Mouse (Mus musculus): ENCODE data around the gene D17Wsu92e. TPM values are rescaled to one million over a fixed set of nuclear protein-coding genes. Genes with fewer than 3 reads are reported as not detected.

The D17Wsu92e gene
- polyA plus RNA-seq, 1 experiment from 2014 or later = 9.8 TPM

DNA sequence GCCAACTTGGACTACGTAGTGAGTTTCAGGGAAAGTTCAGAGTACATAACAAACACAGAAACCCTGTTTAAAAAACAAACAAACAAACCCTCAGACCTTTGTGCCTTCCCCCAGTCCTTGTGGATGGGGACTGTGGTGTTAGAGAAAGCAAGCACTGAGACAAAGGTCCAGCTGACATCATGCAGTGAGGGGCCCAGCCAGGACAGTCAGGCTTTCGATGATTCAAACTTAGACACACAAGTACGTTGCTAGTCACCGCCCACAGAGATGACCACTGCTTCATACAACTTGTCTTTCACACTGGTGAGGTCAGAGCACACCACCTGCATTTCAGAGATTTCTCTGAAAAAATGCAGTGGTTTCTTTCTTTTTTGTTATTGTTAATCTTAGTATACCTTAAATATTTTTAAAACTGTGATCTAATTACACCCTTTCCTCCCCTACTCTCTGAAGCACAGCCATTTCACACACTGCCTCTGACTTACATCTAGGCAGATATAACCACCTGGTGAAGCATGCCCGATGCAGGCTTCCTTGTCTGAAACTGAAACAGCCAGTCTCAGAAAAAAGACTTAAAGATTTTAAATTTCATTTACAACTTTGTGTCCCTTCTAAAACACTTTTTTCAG is 39.3 kb downstream of the D17Wsu92e start:
- peaks cover 30% of the 10 kb centered on the region for H3K36me3 ChIP-seq (ENCODE audit: control insufficient read depth, insufficient read depth, low read length)
- ATAC-seq = no peak
- WGBS = 78% methylated on average over 5 of the region's 5 CpGs
- H3K27me3 ChIP-seq (replicated peaks; ENCODE audit: control insufficient read depth, insufficient read depth, low read length) = no peaks in the 10 kb centered on the region
- no peaks in the 10 kb centered on the region for H3K4me1 ChIP-seq (ENCODE audit: control insufficient read depth, insufficient read depth, low read length)
- no peak overlapping the region for H3K4me2 ChIP-seq (ENCODE audit: low read length)
- H3K27ac ChIP-seq (ENCODE audit: low read depth, low read length) = no peak overlapping the region
- H3K9ac ChIP-seq (ENCODE audit: low read length) = no peak overlapping the region
- no peaks in the 10 kb centered on the region for H3K9me3 ChIP-seq (replicated peaks; ENCODE audit: control insufficient read depth, low read length)
- DNase-seq (ENCODE audit: low spot score) = no peak
- H3K4me3 ChIP-seq (ENCODE audit: low read depth, low read length) = no peak overlapping the region

DNA sequence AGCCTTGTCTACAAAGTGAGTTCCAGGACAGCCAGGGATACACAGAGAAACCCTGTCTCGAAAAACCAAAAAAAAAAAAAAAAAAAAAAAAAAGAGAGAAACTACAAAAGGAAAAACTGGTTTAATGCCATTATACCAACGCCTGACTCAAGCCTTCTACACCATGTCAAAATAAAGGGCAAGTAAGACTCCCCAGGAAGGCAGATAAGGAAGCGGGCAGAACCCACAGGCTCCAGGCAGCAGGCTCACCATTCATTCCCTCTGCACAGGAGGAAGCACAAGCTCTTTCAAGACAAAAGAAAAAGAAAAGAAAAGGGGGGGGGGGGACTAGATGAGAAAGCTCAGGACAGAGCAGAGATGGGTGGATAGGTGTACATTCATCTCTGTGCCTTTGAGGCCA is 40.7 kb downstream of the D17Wsu92e start:
- no peak for ATAC-seq
- DNase-seq (ENCODE audit: low spot score) = no peak
- Histone ChIP-seq H3K9ac (ENCODE audit: low read length) (no peak overlapping the region), H3K36me3 (ENCODE audit: control insufficient read depth, insufficient read depth, low read length) (peaks cover 21% of the 10 kb centered on the region; the same call in 1 of the 2 replicates), H3K27ac (ENCODE audit: low read depth, low read length) (no peak overlapping the region), H3K9me3 (replicated peaks; ENCODE audit: control insufficient read depth, low read length) (no peaks in the 10 kb centered on the region), H3K4me1 (ENCODE audit: control insufficient read depth, insufficient read depth, low read length) (no peaks in the 10 kb centered on the region), H3K4me3 (ENCODE audit: low read depth, low read length) (no peak overlapping the region), H3K27me3 (replicated peaks; ENCODE audit: control insufficient read depth, insufficient read depth, low read length) (no peaks in the 10 kb centered on the region), H3K4me2 (ENCODE audit: low read length) (no peak overlapping the region)
- WGBS = 49% methylated on average over 3 of the region's 3 CpGs

DNA sequence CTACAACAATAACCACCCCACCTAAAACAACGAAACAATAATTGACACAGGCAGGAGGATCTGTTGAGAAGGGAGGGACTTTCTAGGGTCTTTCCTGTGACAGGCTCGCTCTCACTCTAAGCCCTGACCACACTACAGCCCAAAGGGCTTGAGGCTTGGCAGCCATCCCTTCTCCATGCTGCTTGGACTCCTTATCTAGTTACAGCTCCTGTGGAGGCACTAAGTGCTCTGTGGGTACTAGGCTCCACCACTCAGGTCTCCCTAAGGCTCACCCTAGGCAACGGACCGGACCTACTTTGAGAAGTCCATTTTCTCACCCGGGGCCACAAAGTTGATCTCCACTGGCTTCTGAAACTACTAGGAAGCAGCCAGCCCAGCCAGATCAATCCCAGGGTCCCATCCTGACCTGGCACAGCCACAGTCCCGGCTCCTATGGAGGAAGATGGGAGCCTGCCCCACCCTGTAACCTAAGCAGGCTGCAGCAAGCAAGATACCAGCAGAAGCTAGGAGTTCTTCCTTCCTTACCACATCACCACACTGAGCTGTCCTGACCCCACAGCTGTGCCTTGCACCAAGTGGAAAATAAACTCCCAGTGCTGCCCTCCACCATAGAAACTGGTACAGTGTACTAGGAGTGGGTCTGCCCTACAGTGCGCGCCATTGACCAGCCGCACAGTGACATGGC is 41.6 kb downstream of the D17Wsu92e start:
- no peaks in the 10 kb centered on the region for H3K27me3 ChIP-seq (replicated peaks; ENCODE audit: control insufficient read depth, insufficient read depth, low read length)
- H3K36me3 ChIP-seq (ENCODE audit: control insufficient read depth, insufficient read depth, low read length) = peaks cover 19% of the 10 kb centered on the region; the same call in 1 of the 2 replicates
- no peak overlapping the region for H3K9ac ChIP-seq (ENCODE audit: low read length)
- DNase-seq (ENCODE audit: low spot score) = no peak
- H3K4me2 ChIP-seq (ENCODE audit: low read length) = no peak overlapping the region
- no peak for ATAC-seq
- no peaks in the 10 kb centered on the region for H3K9me3 ChIP-seq (replicated peaks; ENCODE audit: control insufficient read depth, low read length)
- WGBS = 96% methylated on average over 9 of the region's 9 CpGs
- H3K4me1 ChIP-seq (ENCODE audit: control insufficient read depth, insufficient read depth, low read length) = no peaks in the 10 kb centered on the region
- H3K27ac ChIP-seq (ENCODE audit: low read depth, low read length) = no peak overlapping the region
- H3K4me3 ChIP-seq (ENCODE audit: low read depth, low read length) = no peak overlapping the region

DNA sequence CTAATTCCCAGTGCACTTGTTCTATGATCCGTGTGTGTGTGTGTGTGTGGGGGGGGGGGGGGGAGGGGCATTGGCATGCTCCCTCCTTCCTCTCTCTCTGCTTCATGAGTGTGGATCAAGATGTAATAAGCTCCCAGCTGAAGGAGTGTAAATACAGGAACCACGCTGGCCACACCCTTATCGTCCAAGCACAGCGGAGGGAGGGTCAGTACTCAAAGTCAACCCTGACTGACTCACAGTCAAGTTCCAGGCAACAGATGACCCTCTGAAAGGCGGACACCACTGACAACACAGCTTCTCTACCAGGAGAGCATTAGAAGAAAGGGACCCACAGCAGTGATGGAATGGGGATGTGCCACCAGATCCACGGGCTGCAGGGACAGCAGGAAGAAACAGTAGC is 42.6 kb downstream of the D17Wsu92e start:
- no peaks in the 10 kb centered on the region for H3K27me3 ChIP-seq (replicated peaks; ENCODE audit: control insufficient read depth, insufficient read depth, low read length)

DNA sequence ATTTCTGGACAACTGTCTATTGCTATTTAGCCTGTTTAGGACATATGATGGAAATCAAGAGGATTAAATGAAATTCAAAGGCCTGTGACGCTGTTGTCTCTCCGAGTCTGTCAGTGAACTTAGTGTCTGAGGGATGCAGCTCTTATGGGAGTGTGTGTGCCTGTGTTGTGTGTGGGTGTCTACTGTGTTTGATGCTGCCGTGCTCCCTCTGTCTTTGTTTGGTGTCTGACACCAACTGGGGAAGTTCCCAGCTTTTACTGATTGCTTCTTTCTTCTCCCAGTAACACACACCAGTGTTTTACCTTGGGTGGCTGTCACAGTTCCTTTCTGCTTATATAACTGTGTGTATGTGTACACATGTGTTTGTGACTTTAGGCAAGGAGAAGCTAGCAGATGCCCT is 46.2 kb downstream of the D17Wsu92e start:
- WGBS = 87% methylated on average over 3 of the region's 3 CpGs
- no peak overlapping the region for H3K27ac ChIP-seq (ENCODE audit: low read depth, low read length)
- no peaks in the 10 kb centered on the region for H3K4me1 ChIP-seq (ENCODE audit: control insufficient read depth, insufficient read depth, low read length)

More for the DNA sequence above, 42.6 kb downstream of the D17Wsu92e start:
- 87% methylated on average over 6 of the region's 6 CpGs for WGBS
- H3K36me3 ChIP-seq (ENCODE audit: control insufficient read depth, insufficient read depth, low read length) = peaks cover 18% of the 10 kb centered on the region; the same call in 1 of the 2 replicates
- H3K27ac ChIP-seq (ENCODE audit: low read depth, low read length) = no peak overlapping the region
- ATAC-seq = no peak
- no peak overlapping the region for H3K9ac ChIP-seq (ENCODE audit: low read length)
- H3K4me1 ChIP-seq (ENCODE audit: control insufficient read depth, insufficient read depth, low read length) = no peaks in the 10 kb centered on the region
- H3K9me3 ChIP-seq (replicated peaks; ENCODE audit: control insufficient read depth, low read length) = no peaks in the 10 kb centered on the region
- H3K4me3 ChIP-seq (ENCODE audit: low read depth, low read length) = no peak overlapping the region
- H3K4me2 ChIP-seq (ENCODE audit: low read length) = no peak overlapping the region
- DNase-seq (ENCODE audit: low spot score) = no peak

GRCm38 (mm10) chr17:27771616-27772015 is 48.8 kb downstream of the D17Wsu92e start:
- Histone ChIP-seq H3K4me2 (ENCODE audit: low read length) (no peak overlapping the region), H3K27me3 (replicated peaks; ENCODE audit: control insufficient read depth, insufficient read depth, low read length) (no peaks in the 10 kb centered on the region), H3K27ac (ENCODE audit: low read depth, low read length) (no peak overlapping the region), H3K9ac (ENCODE audit: low read length) (no peak overlapping the region), H3K36me3 (ENCODE audit: control insufficient read depth, insufficient read depth, low read length) (peaks cover 25% of the 10 kb centered on the region), H3K9me3 (replicated peaks; ENCODE audit: control insufficient read depth, low read length) (no peaks in the 10 kb centered on the region), H3K4me1 (ENCODE audit: control insufficient read depth, insufficient read depth, low read length) (no peaks in the 10 kb centered on the region), H3K4me3 (ENCODE audit: low read depth, low read length) (no peak overlapping the region)
- 90% methylated on average over 6 of the region's 6 CpGs for WGBS
- ATAC-seq (no peak), DNase-seq (ENCODE audit: low spot score) (no peak)

More for the DNA sequence above, 46.2 kb downstream of the D17Wsu92e start:
- DNase-seq (ENCODE audit: low spot score) (no peak), ATAC-seq (no peak)
- Histone ChIP-seq H3K9ac (ENCODE audit: low read length) (no peak overlapping the region), H3K27me3 (replicated peaks; ENCODE audit: control insufficient read depth, insufficient read depth, low read length) (no peaks in the 10 kb centered on the region), H3K9me3 (replicated peaks; ENCODE audit: control insufficient read depth, low read length) (no peaks in the 10 kb centered on the region), H3K36me3 (ENCODE audit: control insufficient read depth, insufficient read depth, low read length) (peaks cover 15% of the 10 kb centered on the region; the same call in 1 of the 2 replicates), H3K4me3 (ENCODE audit: low read depth, low read length) (no peak overlapping the region), H3K4me2 (ENCODE audit: low read length) (no peak overlapping the region)

DNA sequence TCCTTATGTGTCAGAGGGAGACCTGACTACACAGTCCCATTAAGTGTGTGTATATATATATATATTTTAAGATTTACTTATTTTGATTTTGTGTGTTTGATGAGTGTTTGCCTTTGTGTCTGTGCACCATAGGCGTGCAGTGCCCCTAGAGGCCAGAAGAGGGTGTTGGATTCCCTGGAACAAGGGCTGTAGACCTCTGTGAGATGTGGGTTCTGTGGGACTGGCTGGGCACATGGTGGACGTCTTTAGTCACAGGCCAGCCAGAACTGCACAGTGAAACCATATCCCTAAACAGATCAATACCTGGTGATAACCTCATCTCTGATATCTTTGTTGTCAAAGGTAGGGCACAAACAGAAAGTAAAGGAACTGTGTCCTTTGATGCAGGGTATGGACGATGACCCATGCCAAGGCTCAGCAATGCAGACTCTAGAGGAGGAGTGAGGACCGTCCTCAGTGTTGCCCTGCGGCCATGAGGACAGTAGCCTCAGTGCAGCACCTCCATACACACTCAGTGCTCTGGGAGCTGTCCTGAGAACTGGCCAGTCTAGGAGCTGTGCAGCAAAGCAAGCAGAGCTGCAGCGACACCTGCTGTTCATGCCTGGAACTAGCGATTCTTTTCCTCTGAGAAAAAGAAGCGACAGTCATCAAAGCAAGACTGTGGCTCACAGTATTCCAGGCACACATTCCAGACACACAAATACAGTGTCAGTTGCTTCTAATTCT is 51.5 kb downstream of the D17Wsu92e start:
- no peak overlapping the region for H3K9ac ChIP-seq (ENCODE audit: low read length)
- H3K4me2 ChIP-seq (ENCODE audit: low read length) = no peak overlapping the region
- H3K27me3 ChIP-seq (replicated peaks; ENCODE audit: control insufficient read depth, insufficient read depth, low read length) = no peaks in the 10 kb centered on the region
- WGBS = 64% methylated on average over 8 of the region's 8 CpGs
- H3K36me3 ChIP-seq (ENCODE audit: control insufficient read depth, insufficient read depth, low read length) = peaks cover 40% of the 10 kb centered on the region
- no peak overlapping the region for H3K4me3 ChIP-seq (ENCODE audit: low read depth, low read length)
- H3K27ac ChIP-seq (ENCODE audit: low read depth, low read length) = no peak overlapping the region
- peak; percentile 75 for ATAC-seq
- no peaks in the 10 kb centered on the region for H3K4me1 ChIP-seq (ENCODE audit: control insufficient read depth, insufficient read depth, low read length)
- H3K9me3 ChIP-seq (replicated peaks; ENCODE audit: control insufficient read depth, low read length) = no peaks in the 10 kb centered on the region
- DNase-seq (ENCODE audit: low spot score) = peak; percentile 80

GRCm38 (mm10) chr17:27767543-27767942 is 52.9 kb downstream of the D17Wsu92e start:
- H3K4me3 ChIP-seq (ENCODE audit: low read depth, low read length) = no peak overlapping the region
- no peaks in the 10 kb centered on the region for H3K27me3 ChIP-seq (replicated peaks; ENCODE audit: control insufficient read depth, insufficient read depth, low read length)
- H3K27ac ChIP-seq (ENCODE audit: low read depth, low read length) = no peak overlapping the region
- WGBS = 87% methylated on average over 12 of the region's 12 CpGs
- no peak overlapping the region for H3K9ac ChIP-seq (ENCODE audit: low read length)
- DNase-seq (ENCODE audit: low spot score) (no peak), ATAC-seq (no peak)
- no peaks in the 10 kb centered on the region for H3K4me1 ChIP-seq (ENCODE audit: control insufficient read depth, insufficient read depth, low read length)
- no peaks in the 10 kb centered on the region for H3K9me3 ChIP-seq (replicated peaks; ENCODE audit: control insufficient read depth, low read length)
- H3K4me2 ChIP-seq (ENCODE audit: low read length) = no peak overlapping the region
- peaks cover 40% of the 10 kb centered on the region for H3K36me3 ChIP-seq (ENCODE audit: control insufficient read depth, insufficient read depth, low read length)

GRCm38 (mm10) chr17:27767120-27767519 is 53.3 kb downstream of the D17Wsu92e start:
- Histone ChIP-seq H3K4me3 (ENCODE audit: low read depth, low read length) (no peak overlapping the region), H3K4me2 (ENCODE audit: low read length) (no peak overlapping the region), H3K27me3 (replicated peaks; ENCODE audit: control insufficient read depth, insufficient read depth, low read length) (no peaks in the 10 kb centered on the region), H3K27ac (ENCODE audit: low read depth, low read length) (no peak overlapping the region), H3K4me1 (ENCODE audit: control insufficient read depth, insufficient read depth, low read length) (no peaks in the 10 kb centered on the region), H3K36me3 (ENCODE audit: control insufficient read depth, insufficient read depth, low read length) (peaks cover 40% of the 10 kb centered on the region), H3K9me3 (replicated peaks; ENCODE audit: control insufficient read depth, low read length) (no peaks in the 10 kb centered on the region), H3K9ac (ENCODE audit: low read length) (no peak overlapping the region)
- DNase-seq (ENCODE audit: low spot score) (no peak), ATAC-seq (no peak)
- 87% methylated on average over 5 of the region's 5 CpGs for WGBS
